Mouse (Mus musculus): ENCODE data around the gene Cep70.

The Cep70 gene

GRCm38 (mm10) chr9:99319343-99319951, 76.3 kb downstream of the Cep70 start:
- no peak for DNase-seq (ENCODE audit: low read depth, low spot score)

- no peak for DNase-seq (ENCODE audit: low read depth, low spot score)
Measured at GRCm38 (mm10) chr9:99320006-99320405, 76.8 kb downstream of the Cep70 start.

GRCm38 (mm10) chr9:99325208-99325929, 82.2 kb downstream of the Cep70 start:
- DNase-seq (ENCODE audit: low read depth, low spot score): no peak

- DNase-seq (ENCODE audit: low read depth, low spot score): no peak
Measured at GRCm38 (mm10) chr9:99325961-99326360, 82.8 kb downstream of the Cep70 start.

- no peak for DNase-seq (ENCODE audit: low read depth, low spot score)
Measured at GRCm38 (mm10) chr9:99326881-99327280, 83.7 kb downstream of the Cep70 start.

GRCm38 (mm10) chr9:99336538-99336937, 93.4 kb downstream of the Cep70 start:
- no peak for DNase-seq (ENCODE audit: low read depth, low spot score)

- no peak for DNase-seq (ENCODE audit: low read depth, low spot score)
Measured at GRCm38 (mm10) chr9:99338293-99338692, 95.1 kb downstream of the Cep70 start.

- DNase-seq (ENCODE audit: low read depth, low spot score): no peak
Measured at GRCm38 (mm10) chr9:99339182-99339581, 96.0 kb downstream of the Cep70 start.

- DNase-seq (ENCODE audit: low read depth, low spot score): no peak
Measured at GRCm38 (mm10) chr9:99340126-99340525, 97.0 kb downstream of the Cep70 start.

GRCm38 (mm10) chr9:99341600-99341999, 98.4 kb downstream of the Cep70 start:
- no peak for DNase-seq (ENCODE audit: low read depth, low spot score)

- DNase-seq (ENCODE audit: low read depth, low spot score): no peak
Measured at GRCm38 (mm10) chr9:99345351-99345792, 102.2 kb downstream of the Cep70 start.
